Mouse (Mus musculus) neutrophil, adult 5-6 weeks (primary cell): ENCODE data around the gene 4921507P07Rik. TPM values are rescaled to one million over a fixed set of nuclear protein-coding genes. Genes with fewer than 3 reads are reported as not detected.
A peak's percentile ranks its signal among the peaks of the same experiment; 100 is the strongest.
"Not testable (repeated sequence)": the region's sequence is repeated elsewhere in the genome, so short reads cannot be mapped to it uniquely, and the experiment has no call there.

Experiments
- ATAC-seq: fragments of 151-379, 151-347 bp; 2 replicates; pipeline ENCODE4 v1.8.0; 2017; ENCODE audit warnings: mild to moderate bottlenecking, moderate TSS enrichment; ENCODE audit not compliant: insufficient number of reproducible peaks, poor library complexity, low FRiP score, severe bottlenecking; ENCODE audit errors: extremely low read depth
- total RNA-seq: library from RNA; stranded (forward); fragments of 200-1000 nt; gene quantifications from 2 replicates; pipeline ENCODE4 v1.2.3, GENCODE M21; 2017

4921507P07Rik gene
- total RNA-seq, result 0.35 and 0.98 TPM in 2 replicates

GRCm38 (mm10) chr6:50596301-50597211 lies at the start of gene 4921507P07Rik:
TSS of gene 4921507P07Rik (minus strand) at chr6:50596632.
- ATAC-seq, result peak; percentile 94

GRCm38 (mm10) chr6:50644701-50645100 lies 48.3 kb upstream of the 4921507P07Rik start:
- no peak for ATAC-seq

GRCm38 (mm10) chr6:50641898-50642297 lies 45.5 kb upstream of the 4921507P07Rik start:
- ATAC-seq, result no peak

- ATAC-seq, result no peak
Observed at GRCm38 (mm10) chr6:50640377-50640776, 43.9 kb upstream of the 4921507P07Rik start.

- no peak for ATAC-seq
Observed at GRCm38 (mm10) chr6:50639656-50640055, 43.2 kb upstream of the 4921507P07Rik start.

- ATAC-seq, result not testable (repeated sequence)
Observed at GRCm38 (mm10) chr6:50626170-50626569, 29.7 kb upstream of the 4921507P07Rik start.

GRCm38 (mm10) chr6:50618273-50618672 lies 21.8 kb upstream of the 4921507P07Rik start:
- ATAC-seq, result not testable (repeated sequence)

- peak; percentile 62; the same call in 1 of the 2 replicates for ATAC-seq
Observed at GRCm38 (mm10) chr6:50601620-50602019, 5.2 kb upstream of the 4921507P07Rik start.

GRCm38 (mm10) chr6:50598560-50598959 lies 2.1 kb upstream of the 4921507P07Rik start:
- ATAC-seq, result no peak

- ATAC-seq, result no peak
Observed at GRCm38 (mm10) chr6:50594372-50594771, 2.1 kb downstream of the 4921507P07Rik start.

- ATAC-seq, result no peak
Observed at GRCm38 (mm10) chr6:50593334-50593845, 3.0 kb downstream of the 4921507P07Rik start.

- no peak for ATAC-seq
Observed at GRCm38 (mm10) chr6:50590234-50590633, 6.2 kb downstream of the 4921507P07Rik start.

GRCm38 (mm10) chr6:50588251-50588650 lies 8.2 kb downstream of the 4921507P07Rik start:
- ATAC-seq, result peak; percentile 84

- ATAC-seq, result no peak
Observed at GRCm38 (mm10) chr6:50587412-50587811, 9.0 kb downstream of the 4921507P07Rik start.

GRCm38 (mm10) chr6:50586316-50586715 lies 10.1 kb downstream of the 4921507P07Rik start:
- ATAC-seq, result no peak

- ATAC-seq, result no peak
Observed at GRCm38 (mm10) chr6:50585733-50586132, 10.7 kb downstream of the 4921507P07Rik start.

- no peak for ATAC-seq
Observed at GRCm38 (mm10) chr6:50571661-50572060, 24.8 kb downstream of the 4921507P07Rik start.

GRCm38 (mm10) chr6:50566997-50567255 lies 29.5 kb downstream of the 4921507P07Rik start:
- ATAC-seq, result no peak

GRCm38 (mm10) chr6:50566141-50566996 lies 30.1 kb downstream of the 4921507P07Rik start, which contains the start of gene Cycs:
TSS of gene Cycs (minus strand) at chr6:50566538.
- ATAC-seq, result peak; percentile 99
